Mouse (Mus musculus) spleen, postnatal 4 days (tissue): ENCODE measurements at regions not wholly inside any gene's neighbourhood (a gene's known extent, or its start where the extent isn't known, plus 50 kb on each side); places are given as distances from the start of the nearest gene placed in this dataset.

Experiments
- DNase-seq, 2 experiments: peaks; one replicate each; pipeline ENCODE4 v3.0.0; 2022; ENCODE audit warnings: low spot score in 2 of 2

DNA sequence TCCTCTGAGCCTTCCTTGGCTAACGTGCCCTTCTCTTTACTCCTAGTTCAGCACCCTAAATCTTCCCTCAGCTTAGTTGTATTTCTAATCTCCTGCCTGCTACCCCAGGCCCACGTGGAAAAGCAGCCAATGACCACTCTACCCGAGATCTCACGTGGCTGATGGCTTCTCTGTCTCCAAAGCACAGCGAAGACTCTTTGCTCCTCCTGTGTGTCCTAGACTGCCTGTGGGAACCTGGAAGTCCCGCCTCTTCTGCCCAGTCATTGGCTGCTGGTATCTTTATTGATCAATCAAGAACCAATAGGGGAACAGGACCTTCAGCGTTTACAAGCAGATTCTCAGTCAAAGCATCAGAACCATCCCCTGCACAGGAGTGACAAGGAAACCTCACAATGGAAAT, 54.8 kb downstream of the Gm19935 start:
- no peak for DNase-seq

DNA sequence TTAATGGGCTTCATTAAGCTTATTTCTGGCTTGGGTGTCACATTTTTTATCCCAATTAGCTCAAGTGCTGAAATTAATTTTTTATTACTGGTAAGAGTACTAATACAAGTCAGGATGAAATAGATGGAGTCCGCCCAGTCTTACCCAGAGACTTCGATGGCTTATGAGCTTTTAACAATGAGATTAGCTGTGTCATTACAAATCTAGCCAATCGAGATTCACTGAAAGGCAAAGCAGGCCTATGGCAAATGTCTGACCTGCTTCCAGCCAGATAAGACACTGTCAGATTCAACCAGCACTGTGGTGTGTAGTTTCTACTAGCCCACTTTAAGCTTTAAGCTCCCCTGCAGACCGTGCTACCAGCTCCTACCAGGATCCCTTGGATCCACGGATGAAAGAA, 55.2 kb downstream of the Gm19935 start:
- no peak for DNase-seq

DNA sequence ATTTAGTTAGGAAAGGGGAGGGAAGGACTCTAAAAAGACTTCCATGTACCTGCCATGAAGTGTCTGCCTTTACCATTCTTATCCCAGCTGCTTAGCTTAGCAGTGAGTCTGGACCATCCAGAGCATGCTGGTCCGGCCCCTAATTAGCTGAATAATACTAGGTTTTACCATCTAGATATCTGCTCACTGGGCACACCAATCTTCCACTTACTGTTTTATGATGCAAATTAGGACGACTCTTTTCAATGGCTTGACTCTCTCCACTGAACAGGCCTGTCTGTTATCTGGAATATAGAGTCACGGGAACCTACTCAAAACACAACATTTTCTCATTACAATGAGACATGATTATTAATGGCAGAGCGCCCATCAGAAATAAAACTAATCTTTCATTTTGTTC, 55.7 kb downstream of the Gm19935 start:
- no peak for DNase-seq

DNA sequence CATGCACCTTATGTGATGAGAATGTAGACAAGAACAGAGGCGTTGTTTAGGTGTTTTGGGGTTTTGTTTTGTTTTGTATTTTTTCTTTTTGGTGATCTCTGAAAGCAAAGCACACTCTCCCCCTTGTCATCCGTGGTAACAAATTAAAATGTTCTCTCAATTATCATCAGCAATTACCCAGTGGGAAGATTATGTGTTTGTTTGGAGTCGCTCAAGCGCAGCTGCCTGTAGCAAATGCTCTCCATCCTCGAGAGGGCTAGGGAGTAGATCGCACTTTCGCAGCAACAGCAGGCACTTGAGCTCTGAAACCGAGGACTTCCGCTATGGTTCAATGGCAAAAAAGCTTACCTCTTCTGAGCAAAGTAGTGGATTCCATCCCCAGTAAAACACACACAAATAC, 57.7 kb downstream of the Gm19935 start:
- no peak for DNase-seq

DNA sequence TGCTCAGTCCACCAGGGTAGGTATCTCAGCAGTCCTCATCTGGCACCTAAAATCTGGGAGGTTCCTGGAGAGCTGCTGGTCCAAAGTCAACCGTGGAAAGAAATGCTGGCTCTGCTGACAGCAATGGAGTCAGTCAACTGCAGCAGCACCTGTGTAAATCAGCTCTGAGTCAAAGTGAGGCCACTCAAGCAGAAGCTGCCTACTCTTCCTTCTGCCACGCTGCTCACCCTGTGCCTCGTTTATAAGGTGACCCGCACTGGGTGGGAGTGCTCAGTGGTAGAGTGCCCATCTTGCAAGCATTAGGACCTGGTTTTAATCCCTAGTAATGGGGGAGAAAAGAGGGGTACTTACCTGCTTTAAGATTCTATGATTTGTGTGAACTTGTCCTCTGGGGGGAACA, 62.2 kb downstream of the Gm19935 start:
- no peak for DNase-seq

DNA sequence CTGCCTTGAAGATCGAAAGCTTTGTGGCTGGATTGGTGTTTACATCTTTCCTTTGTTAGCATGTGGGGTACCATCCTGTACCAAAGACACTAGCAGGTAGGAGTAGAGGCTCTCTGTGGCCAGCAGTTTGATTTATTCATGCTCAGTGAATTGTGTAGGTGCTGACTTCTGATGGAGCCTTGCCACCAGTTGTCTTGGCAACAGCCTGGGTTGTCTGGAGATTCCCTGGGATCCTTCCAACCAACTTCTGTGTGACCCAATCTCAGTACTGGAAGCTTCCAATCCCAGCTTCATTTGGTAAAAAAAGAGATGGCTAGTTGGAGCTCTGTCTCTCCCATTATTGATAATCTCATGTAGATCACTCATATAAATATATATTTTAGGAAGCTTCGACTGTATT, 73.6 kb downstream of the Gm19935 start:
- DNase-seq, result no peak

DNA sequence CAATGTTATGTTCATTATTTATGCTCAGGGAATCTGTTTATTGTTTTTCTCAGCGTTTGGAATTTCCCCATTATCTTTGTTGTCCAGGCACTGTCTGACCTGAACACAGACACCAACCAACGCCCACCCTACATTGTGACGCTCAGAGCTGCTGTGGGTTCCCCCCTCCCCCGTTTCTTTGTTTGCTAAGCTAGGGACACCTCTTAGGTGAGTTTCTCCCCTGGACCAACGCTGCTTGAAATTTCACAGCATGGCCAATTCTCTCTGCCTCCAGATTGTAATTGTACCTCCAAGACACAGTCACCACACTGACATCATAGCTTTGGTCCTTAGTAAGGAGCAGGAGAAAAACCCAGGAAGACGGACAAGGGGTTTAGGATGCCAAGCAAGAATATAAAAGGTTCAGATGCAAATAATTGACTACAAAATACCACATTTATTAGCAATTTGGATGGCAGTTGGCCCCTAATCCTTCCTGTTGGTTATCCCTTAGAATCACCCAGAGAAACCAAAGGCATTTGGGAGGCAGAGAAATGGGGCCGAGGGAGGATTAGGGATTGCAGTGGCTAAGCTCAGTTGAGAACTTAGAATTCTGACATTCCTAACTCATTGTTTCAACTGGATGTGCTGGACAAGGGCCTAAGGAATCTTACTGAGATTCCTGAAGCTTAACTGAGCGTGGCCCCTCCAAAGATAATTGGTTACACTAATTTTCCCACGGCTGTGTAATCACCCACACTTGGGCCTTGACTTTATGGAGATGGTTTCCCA, 76.0 kb downstream of the Gm19935 start:
- no peak for DNase-seq

DNA sequence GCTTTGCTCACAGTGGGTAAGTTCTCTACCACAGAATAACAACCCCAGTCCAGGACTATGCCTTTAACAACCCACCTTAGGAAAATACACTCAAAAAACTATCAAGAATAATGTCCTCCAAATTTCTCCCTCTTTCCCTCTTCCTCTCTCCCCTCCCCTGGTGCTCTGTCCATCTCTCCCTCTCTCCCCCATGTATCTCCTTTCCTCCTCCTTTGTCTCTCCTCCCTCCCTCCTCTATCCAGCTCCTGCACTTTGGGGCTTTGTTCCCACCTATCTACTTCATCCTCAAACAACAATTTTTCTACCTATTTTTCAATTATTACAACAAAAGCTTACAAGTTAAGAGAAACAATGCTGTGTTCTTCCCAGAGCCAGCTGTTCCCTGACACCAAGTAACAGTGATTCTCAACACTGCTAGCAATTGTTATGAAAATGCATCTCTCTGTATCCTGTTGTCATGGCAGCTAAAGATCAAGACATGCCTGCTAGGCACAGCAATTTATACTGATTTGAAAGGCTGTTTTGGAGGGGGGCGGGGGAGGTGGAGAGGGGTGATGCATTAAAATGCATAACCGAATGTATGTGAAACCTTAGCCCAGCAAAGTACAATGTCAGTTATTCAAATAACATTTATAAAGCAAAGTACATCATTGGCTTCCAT, 76.8 kb downstream of the Gm19935 start:
- no peak for DNase-seq

DNA sequence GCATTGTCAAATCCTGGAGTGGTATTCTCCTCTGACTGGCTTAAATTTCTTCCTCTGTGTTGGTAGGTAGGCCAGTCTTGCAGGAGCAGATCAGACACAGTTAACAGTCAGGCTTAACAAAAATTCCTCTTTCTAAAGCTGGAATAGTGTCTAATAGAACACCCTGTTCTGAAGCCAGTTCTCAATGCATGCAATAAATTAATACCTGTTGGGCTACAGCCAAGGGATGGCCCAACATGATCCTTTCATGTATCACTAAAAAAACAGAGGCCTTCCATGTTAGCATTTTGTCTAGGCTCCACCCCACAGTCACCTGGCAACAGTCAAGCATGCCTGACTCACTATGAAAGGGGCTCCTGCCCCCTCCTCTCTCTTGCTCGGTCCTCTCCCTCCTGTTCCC, 89.2 kb downstream of the Gm19935 start:
- DNase-seq, result peak in 1 of 2 experiments; percentile 26

DNA sequence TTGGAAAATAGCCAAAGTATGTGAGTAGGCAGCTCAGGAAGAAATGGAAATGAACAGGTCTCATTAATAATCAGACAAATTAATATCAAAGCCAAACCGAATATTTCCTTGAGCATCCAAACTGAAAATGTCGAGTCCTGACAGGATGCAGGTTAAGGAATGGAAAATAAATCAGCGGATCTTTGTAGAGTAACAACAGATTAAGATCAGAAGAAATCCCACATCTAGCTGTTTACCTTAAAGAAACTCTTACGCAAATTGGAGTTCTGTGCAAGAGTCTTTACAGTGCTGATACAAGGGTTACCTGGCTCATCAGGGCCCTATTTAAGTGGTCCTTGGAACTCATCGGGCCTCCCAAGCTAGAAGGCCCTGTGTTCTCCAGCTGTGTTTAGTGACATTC, 92.0 kb downstream of the Gm19935 start:
- DNase-seq, result no peak

DNA sequence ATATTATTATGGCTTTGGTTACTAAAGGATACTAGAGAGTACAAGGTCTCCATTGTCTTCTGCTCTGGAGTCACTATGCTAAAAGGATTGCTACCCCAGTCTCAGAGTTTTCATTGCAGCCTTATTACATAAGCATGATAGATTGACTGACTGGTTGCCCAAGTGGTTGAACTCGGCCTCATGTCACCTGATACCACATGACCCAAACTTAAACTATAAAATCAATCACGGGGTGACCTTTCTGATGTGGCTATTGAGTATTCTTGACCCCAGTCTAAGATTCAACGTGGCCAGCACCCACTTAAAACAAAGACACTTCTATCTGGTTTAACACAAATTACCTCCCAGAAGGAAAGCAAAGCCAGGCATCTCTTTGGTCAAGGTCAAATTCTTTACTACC, 100.8 kb downstream of the Gm19935 start:
- no peak for DNase-seq

DNA sequence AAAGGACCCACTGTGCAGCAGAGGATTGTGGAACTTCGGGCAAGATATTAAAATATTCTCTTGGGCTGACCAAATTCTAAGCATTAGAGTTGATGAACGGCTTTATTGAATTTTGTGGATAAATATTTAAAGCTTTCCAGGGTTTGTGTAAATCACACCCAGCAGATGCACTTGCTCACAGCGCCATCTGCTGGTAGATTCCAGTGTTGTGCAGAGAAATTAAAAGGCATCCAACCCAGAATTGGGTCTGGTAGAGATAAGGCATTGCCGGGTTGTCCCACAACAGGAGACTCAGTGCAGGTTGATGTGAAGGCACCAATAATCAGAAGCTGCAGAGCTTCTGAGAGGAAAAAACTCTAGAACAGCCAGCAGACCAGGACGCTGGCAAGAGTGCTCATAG, 108.7 kb downstream of the Gm19935 start:
- DNase-seq, result no peak

DNA sequence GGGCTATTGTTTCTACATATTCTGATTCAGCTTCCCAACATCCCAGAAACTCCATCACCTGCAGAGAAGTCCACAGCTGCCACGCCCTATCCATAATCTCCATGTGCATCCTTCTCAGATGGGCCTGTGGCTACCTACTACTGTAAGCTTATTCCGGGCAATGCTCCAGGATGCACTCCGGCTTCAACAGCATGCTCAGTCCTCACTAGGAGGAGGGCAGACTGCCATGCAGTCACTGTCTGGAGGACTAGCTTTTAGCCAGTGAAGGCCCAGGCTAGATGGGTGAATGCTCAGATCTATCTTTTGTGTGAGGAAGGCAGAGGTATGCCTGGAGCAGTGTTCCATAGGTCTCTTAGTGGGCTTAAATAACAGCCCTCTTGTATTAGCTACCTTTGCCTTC, 124.7 kb downstream of the Gm19935 start:
- DNase-seq, result no peak

DNA sequence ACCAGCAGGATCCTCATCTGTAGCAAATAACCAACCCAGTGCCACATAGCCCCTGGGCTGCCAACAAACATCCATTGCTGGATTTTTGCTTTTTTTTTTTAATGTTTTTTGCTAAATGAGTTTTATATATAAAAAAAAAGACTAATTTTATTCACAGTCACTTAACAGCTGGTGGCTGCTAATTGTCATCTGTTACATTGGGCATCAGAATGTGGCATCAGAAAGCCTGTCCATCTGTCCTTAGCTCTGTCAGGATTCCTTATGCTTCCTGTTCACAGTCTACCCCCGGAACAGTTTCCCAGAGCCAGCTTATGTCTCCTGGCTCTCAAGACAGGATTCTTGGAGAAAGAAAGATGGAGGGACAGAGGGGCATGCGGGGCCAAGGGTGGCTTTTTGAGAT, 132.1 kb downstream of the Gm19935 start:
- no peak for DNase-seq

DNA sequence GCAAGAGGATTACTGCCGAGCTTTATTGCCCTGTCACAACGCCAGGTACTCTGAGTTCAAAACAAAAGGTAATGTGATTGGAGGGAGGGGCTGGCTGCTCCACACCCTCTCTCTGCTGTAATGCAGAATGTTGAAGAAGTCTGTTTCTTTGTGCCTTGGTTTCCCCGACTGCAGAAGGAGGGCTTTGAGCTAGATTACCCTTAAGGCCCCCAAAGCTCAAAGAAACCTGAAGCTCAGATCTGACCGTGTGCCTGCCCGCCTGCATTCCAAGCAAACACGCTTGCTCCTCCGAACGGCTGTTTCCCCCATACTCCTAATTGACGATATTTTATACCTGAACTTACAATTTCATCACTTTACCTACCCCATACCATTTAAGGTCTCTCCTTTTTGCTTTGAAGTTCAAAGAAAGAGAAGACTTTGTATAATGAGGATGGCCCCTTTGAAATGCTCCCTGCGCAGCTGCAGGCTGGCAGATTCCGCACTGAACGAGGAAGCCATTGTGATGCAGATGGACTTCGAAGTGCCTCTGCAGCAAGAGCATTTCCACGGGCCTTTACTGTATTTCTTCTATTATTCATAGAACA, 146.6 kb downstream of the Gm19935 start:
- no peak for DNase-seq

DNA sequence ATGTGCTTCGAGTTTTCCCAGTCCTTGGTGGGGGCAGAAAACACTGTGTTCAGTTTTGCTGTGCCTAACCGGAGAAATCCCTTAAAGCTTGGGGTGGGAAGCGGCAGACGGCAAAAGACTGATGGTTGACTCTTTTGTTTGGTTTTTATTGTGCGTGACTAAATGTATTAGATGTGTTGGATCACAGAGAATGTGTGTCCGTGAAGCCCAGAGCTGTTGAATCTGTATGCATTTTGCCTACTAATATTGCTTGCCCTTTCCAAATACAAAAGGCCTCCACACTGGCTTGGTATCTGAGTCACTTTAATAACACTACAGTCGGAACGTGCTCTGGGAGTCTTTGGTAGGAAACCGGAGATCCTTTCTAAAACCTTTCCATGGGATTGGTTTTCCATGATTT, 147.8 kb downstream of the Gm19935 start:
- DNase-seq, result no peak

DNA sequence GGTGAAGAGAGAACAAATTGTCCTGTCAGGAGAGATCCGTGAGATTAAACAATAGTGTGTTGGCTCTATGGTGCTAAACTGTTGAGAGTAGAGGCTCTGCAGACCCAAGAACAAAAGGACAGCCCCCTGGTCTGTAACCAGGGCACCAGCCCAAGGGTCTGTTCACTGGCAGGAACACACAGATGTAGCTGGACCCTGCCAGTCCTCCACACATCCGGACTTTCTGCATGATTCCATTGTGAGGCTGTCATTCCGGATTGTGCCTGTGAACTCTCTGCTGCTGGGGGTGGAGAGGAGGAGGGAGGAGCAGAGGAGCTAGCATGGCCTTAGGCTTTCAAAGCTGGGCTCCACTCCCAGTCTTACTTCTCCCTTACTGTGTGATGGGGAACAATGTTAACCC, 158.1 kb downstream of the Gm19935 start:
- no peak for DNase-seq

DNA sequence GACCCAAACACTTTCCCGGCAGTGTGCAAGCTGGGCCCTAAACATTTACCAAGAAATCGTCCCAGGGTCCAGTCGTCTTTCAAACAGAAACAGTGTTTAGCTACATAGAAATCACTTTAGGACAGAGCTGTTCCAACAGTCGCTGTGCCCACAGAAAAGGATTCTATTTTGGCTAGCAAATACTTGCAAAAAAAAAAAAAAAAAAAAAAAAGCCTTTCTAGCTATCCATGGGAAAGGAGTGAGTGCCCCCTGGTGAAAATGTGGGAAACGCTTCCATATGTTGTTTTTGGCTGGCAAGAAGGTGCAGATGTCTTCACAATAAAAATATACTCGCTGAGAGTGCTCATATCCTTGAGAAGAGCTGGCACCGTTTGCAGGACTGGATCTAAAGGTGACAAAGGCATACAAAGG, 159.5 kb downstream of the Gm19935 start:
- DNase-seq, result no peak

DNA sequence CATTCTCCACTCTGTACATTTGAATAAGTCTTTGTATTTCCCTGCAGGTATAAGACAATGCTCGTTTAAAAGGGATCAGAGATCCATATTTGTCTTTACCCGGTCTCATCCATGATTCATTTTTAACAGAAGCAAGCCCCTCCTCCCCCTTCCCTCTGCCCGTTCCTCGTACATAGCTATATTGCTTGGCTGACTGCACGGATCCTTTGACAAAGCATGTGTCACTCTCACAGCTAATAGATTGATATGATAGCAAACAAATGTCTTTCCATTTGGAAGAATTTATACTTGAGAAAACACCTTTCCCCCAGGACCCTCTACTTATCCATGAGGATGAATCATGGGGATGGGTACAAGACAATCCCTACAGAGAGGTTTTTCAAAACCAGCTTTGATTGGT, 160.1 kb downstream of the Gm19935 start:
- DNase-seq, result no peak

DNA sequence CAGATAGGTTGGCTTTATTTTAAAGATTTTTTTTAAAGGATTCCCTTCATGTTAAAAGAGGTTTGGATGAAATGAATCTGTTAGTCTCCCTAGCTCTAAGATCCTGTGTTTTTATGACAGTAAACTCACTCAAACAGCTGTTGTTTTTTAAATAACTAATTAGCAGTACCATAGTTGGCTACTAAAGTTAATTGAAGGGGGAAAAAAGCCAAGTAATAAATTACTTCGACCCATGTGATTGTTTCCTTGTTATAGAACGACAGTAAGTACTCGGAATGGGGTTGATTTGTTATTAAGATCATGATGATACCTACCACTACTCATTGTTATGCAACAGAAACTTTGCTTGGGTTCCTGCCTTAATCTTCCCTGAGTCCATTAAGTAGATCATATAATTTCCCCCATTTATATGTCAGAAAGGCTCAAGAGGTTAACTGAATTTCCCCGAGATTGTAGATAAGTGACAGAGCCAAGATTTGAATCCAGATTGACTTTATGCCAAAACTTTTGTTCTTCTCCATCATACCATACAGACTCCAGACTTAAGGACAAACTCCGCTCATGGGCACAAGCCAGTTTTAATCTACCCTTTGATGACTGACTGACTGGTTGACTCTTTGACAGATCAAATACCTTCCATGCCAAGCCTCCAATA, 160.6 kb downstream of the Gm19935 start:
- no peak for DNase-seq

DNA sequence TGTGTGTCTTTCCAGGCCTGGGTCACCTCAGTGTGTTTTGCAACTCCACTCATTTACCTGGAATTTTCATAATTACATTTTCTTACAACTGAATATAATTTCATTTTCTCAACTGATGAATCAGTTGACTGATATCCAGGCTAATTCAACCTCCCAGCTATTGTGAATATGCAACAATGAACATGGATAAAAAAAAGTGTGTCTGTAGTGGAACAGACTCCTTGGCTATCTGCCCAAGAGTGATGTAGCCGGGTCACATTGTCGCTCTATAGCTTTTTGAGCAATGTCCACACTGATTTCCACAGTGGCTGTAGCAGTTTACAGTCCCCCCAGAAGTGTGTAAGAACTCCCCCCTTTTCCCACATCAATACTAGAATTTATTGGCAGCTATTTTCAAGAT, 162.4 kb downstream of the Gm19935 start:
- no peak for DNase-seq

DNA sequence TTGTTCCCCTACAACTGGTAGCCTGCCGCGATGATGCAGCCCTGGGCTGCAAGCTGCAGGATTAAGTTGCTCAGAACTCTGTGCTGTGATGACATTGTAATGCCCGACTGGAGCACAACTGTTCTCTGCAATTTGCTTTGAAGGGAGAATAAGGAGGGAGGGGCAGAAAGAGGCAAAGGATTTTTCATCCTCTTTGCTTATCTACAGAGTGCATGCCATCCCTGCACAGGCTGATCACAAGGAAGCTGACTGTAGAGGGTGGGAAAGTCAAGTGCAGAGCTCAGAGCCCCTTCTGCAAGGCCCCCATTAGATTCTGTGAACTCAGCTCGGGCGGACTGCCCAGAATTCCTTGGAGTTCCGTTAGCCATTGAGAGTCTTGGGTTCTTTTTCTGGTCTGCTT, 174.8 kb downstream of the Gm19935 start:
- DNase-seq, result no peak

DNA sequence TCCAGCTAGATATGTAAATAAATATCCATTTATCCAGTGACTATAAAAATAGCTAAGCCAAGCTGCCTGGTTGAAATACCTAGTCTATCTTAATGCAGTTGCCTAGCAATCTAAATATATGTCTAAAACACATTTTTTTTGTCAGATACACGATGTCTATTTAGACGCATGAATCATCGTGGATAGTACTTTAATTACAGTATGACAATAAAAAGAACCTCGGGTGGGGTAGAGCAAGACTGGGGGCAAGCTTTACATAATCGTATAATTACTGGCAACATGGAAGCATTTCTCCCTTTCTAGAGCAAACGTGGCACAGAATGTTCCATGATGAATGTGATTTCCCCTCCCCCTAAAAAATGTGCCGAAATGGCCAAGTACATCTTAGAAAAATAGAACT, 180.4 kb downstream of the Gm19935 start:
- DNase-seq, result no peak
